Mouse (Mus musculus): ENCODE measurements at regions not wholly inside any gene's neighbourhood (a gene's known extent, or its start where the extent isn't known, plus 50 kb on each side); places are given as distances from the start of the nearest gene placed in this dataset.

- Histone ChIP-seq H3K9ac (replicated peaks) (no peak overlapping the region), H3K36me3 (no peaks in the 10 kb centered on the region), H3K4me3 (replicated peaks) (no peak overlapping the region), H3K4me1 (replicated peaks) (no peaks in the 10 kb centered on the region), H3K27me3 (no peaks in the 10 kb centered on the region), H3K9me3 (no peaks in the 10 kb centered on the region), H3K4me2 (replicated peaks) (no peak overlapping the region), H3K27ac (no peak overlapping the region)
- WGBS = 93% methylated on average over 4 of the region's 4 CpGs
- no peak for ATAC-seq
Measured at GRCm38 (mm10) chr11:110836688-110837087, 131.1 kb upstream of the Kcnj16 start.

DNA sequence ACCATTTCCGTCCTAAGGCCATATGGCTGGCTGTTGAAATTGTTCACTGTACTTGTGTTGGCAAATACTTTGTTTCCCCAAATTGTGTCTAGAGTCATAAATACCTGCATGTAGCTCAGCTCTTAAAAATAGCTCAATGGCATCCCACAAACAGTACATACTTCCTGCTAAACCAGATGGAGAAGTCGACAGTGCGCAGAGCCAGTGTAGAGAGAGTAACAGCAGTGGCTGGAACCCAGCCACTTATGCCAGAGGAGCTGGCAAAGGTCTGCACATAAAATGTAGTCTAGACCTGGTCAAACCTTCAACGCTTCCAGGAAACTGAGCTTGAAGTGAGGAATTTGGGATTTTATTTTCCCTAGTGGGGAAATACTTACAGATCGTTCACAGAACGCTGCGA lies 128.5 kb upstream of the Kcnj16 start:
- no peak overlapping the region for H3K9ac ChIP-seq (replicated peaks)
- no peak overlapping the region for H3K4me3 ChIP-seq (replicated peaks)
- ATAC-seq = no peak
- H3K4me1 ChIP-seq (replicated peaks) = no peaks in the 10 kb centered on the region
- H3K36me3 ChIP-seq = no peaks in the 10 kb centered on the region
- H3K4me2 ChIP-seq (replicated peaks) = no peak overlapping the region
- no peaks in the 10 kb centered on the region for H3K9me3 ChIP-seq
- WGBS = 95% methylated on average over 7 of the region's 7 CpGs
- H3K27ac ChIP-seq = no peak overlapping the region
- no peaks in the 10 kb centered on the region for H3K27me3 ChIP-seq

GRCm38 (mm10) chr11:110868319-110868718 lies 99.5 kb upstream of the Kcnj16 start:
- 85% methylated on average over 3 of the region's 3 CpGs for WGBS

GRCm38 (mm10) chr11:110870133-110870532 lies 97.7 kb upstream of the Kcnj16 start:
- Histone ChIP-seq H3K27ac (no peak overlapping the region), H3K36me3 (no peaks in the 10 kb centered on the region), H3K4me1 (replicated peaks) (no peaks in the 10 kb centered on the region), H3K4me2 (replicated peaks) (no peak overlapping the region), H3K9me3 (no peaks in the 10 kb centered on the region), H3K4me3 (replicated peaks) (no peak overlapping the region), H3K9ac (replicated peaks) (no peak overlapping the region), H3K27me3 (no peaks in the 10 kb centered on the region)
- no peak for ATAC-seq
- 96% methylated on average over 2 of the region's 2 CpGs for WGBS

More at GRCm38 (mm10) chr11:110868319-110868718, 99.5 kb upstream of the Kcnj16 start:
- no peaks in the 10 kb centered on the region for H3K4me1 ChIP-seq (replicated peaks)
- H3K4me3 ChIP-seq (replicated peaks) = no peak overlapping the region
- no peaks in the 10 kb centered on the region for H3K9me3 ChIP-seq
- no peak overlapping the region for H3K4me2 ChIP-seq (replicated peaks)
- H3K36me3 ChIP-seq = no peaks in the 10 kb centered on the region
- no peak for ATAC-seq
- H3K9ac ChIP-seq (replicated peaks) = no peak overlapping the region
- H3K27me3 ChIP-seq = no peaks in the 10 kb centered on the region
- H3K27ac ChIP-seq = no peak overlapping the region

- Histone ChIP-seq H3K36me3 (no peaks in the 10 kb centered on the region), H3K27ac (no peak overlapping the region), H3K9ac (replicated peaks) (no peak overlapping the region), H3K4me2 (replicated peaks) (no peak overlapping the region), H3K4me3 (replicated peaks) (no peak overlapping the region), H3K27me3 (no peaks in the 10 kb centered on the region), H3K4me1 (replicated peaks) (no peaks in the 10 kb centered on the region), H3K9me3 (no peaks in the 10 kb centered on the region)
- WGBS = 74% methylated on average over 7 of the region's 7 CpGs
- ATAC-seq = no peak
Measured at GRCm38 (mm10) chr11:110874626-110875025, 93.2 kb upstream of the Kcnj16 start.

GRCm38 (mm10) chr11:110880971-110881370 lies 86.9 kb upstream of the Kcnj16 start:
- no peaks in the 10 kb centered on the region for H3K36me3 ChIP-seq
- H3K4me1 ChIP-seq (replicated peaks) = no peaks in the 10 kb centered on the region
- no peak overlapping the region for H3K4me2 ChIP-seq (replicated peaks)
- H3K4me3 ChIP-seq (replicated peaks) = no peak overlapping the region
- 93% methylated on average over 9 of the region's 9 CpGs for WGBS
- no peak for ATAC-seq
- no peak overlapping the region for H3K9ac ChIP-seq (replicated peaks)
- no peaks in the 10 kb centered on the region for H3K9me3 ChIP-seq
- no peak overlapping the region for H3K27ac ChIP-seq
- no peaks in the 10 kb centered on the region for H3K27me3 ChIP-seq

DNA sequence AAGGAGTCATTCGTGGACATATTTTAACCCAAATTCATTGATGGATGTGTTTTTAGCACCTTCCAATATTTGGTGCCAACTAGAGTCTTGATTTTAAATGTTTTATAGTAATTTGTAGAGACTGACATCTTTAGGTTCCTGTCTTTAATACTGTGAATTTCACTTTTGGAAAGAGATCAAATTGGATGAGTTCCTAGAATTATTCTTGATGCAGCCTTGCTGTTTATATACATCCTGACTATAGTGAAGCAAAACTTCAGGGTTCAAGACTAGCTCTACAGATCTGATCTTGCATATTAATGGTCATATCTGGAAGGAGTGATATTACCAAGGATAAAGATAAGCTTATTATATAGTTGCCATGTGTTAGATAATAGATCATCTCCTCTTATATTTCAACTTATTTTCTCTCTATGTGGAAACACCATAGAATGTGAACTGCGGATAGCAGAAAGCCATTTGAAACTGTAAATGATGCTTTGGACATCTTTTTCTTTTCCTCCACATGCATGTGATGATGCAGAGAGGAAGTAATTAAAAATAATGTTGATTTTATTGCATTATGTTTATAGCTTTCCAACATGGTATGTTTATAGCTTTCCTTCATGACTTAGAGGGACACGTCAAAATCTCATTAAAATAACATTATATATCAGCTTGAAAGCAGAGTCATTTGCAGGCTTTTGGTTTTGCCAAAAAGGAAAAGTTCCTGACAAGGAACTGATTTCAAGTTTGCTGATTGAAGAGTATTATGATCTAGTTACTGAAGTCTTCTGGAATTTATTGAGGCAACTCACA lies 78.3 kb upstream of the Kcnj16 start:
- 96% methylated on average over 3 of the region's 3 CpGs for WGBS
- Histone ChIP-seq H3K4me3 (replicated peaks) (no peak overlapping the region), H3K27ac (no peak overlapping the region), H3K9me3 (no peaks in the 10 kb centered on the region), H3K27me3 (no peaks in the 10 kb centered on the region), H3K4me1 (replicated peaks) (no peaks in the 10 kb centered on the region), H3K36me3 (no peaks in the 10 kb centered on the region), H3K4me2 (replicated peaks) (no peak overlapping the region), H3K9ac (replicated peaks) (no peak overlapping the region)
- ATAC-seq = no peak

- no peaks in the 10 kb centered on the region for H3K36me3 ChIP-seq
- 75% methylated on average over 3 of the region's 3 CpGs for WGBS
- H3K4me2 ChIP-seq (replicated peaks) = no peak overlapping the region
- H3K27ac ChIP-seq = no peak overlapping the region
- ATAC-seq = no peak
- H3K27me3 ChIP-seq = no peaks in the 10 kb centered on the region
- no peak overlapping the region for H3K4me3 ChIP-seq (replicated peaks)
- H3K4me1 ChIP-seq (replicated peaks) = no peaks in the 10 kb centered on the region
- no peak overlapping the region for H3K9ac ChIP-seq (replicated peaks)
- no peaks in the 10 kb centered on the region for H3K9me3 ChIP-seq
Measured at GRCm38 (mm10) chr11:110890411-110890810, 77.4 kb upstream of the Kcnj16 start.

GRCm38 (mm10) chr11:110902918-110903317 lies 64.9 kb upstream of the Kcnj16 start:
- H3K4me3 ChIP-seq (replicated peaks) = no peak overlapping the region
- WGBS = 87% methylated on average over 6 of the region's 6 CpGs
- no peak for ATAC-seq
- H3K4me2 ChIP-seq (replicated peaks) = no peak overlapping the region
- H3K4me1 ChIP-seq (replicated peaks) = no peaks in the 10 kb centered on the region
- no peak overlapping the region for H3K27ac ChIP-seq
- H3K9me3 ChIP-seq = no peaks in the 10 kb centered on the region
- no peak overlapping the region for H3K9ac ChIP-seq (replicated peaks)
- no peaks in the 10 kb centered on the region for H3K27me3 ChIP-seq
- H3K36me3 ChIP-seq = no peaks in the 10 kb centered on the region
